Mouse (Mus musculus): Measurements from ENCODE around the gene Nrxn3. TPM values are rescaled to one million over a fixed set of nuclear protein-coding genes. Genes with fewer than 3 reads are reported as not detected.

Gene Nrxn3
- total RNA-seq, 2 experiments from 2014 or later = 183 to 208 TPM

DNA sequence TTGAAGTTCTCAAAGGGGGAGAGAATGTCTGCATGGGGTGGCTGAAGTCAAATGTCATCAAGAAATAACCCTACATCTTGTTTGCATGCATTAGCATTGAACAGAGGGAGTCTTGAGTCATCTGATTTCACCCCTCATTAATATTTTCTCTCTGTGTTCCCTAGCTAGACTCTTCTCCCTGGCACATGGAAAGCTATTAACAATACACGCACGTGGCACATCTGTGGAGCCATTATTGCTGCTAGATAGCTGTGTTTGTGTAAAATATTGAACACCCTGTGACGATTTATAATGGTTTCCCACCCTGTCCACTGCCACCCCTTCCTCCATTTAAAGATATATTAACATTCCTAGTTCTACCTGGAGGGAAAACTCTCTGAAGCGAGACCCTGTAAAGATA lies 405.9 kb downstream of the Nrxn3 start:
- peak overlapping the region; percentile 78; the same call in 1 of the 2 replicates for H3K27ac ChIP-seq
- DNase-seq (ENCODE audit: low spot score in 2 of 2) = no peak
- H3K4me3 ChIP-seq = no peak overlapping the region
- no peak for TF ChIP-seq CTCF (conservative IDR thresholded peaks at IDR 0.05)

GRCm38 (mm10) chr12:89129139-89129907 lies 406.6 kb downstream of the Nrxn3 start:
- Histone ChIP-seq H3K4me3 (no peak overlapping the region), H3K27ac (peak overlapping the region; percentile 78)
- DNase-seq (ENCODE audit: low spot score in 2 of 2) = peak; percentile 25 to 55
- no peak for TF ChIP-seq CTCF (conservative IDR thresholded peaks at IDR 0.05)

DNA sequence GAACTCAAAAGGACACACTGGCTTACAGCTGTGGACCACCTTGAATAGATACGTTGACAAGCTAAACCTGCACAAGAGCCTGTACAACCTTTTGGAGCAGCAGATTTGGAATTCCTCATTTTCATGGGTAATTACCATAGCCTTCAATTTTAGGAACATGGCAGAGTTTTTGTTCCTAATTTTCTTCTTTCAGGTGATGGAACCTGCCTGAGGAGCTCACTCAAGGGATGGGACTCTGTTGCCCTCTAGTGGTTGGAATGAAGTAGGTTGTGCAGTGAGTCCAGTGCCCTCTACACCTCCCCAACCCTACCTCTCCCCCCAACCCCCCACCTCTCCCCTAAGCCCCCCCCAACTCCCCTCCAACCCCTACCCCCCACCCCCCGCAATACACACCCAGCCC lies 411.7 kb downstream of the Nrxn3 start:
- Histone ChIP-seq H3K27ac (no peak overlapping the region), H3K4me3 (no peak overlapping the region)
- peak in 1 of 2 experiments; percentile 30 for DNase-seq (ENCODE audit: low spot score in 2 of 2)
- peak; percentile 71 for TF ChIP-seq CTCF (conservative IDR thresholded peaks at IDR 0.05)

GRCm38 (mm10) chr12:89134774-89135307 lies 412.2 kb downstream of the Nrxn3 start:
- Histone ChIP-seq H3K27ac (no peak overlapping the region), H3K4me3 (no peak overlapping the region)
- no peak for TF ChIP-seq CTCF (conservative IDR thresholded peaks at IDR 0.05)
- no peak for DNase-seq (ENCODE audit: low spot score in 2 of 2)

- Histone ChIP-seq H3K27ac (peak overlapping the region; percentile 49), H3K4me3 (no peak overlapping the region)
Measured at GRCm38 (mm10) chr12:89148974-89149411, 426.3 kb downstream of the Nrxn3 start.

GRCm38 (mm10) chr12:89149455-89149854 lies 426.8 kb downstream of the Nrxn3 start:
- TF ChIP-seq CTCF (conservative IDR thresholded peaks at IDR 0.05) = no peak
- H3K27ac ChIP-seq = peak overlapping the region; percentile 16; the same call in 1 of the 2 replicates
- no peak overlapping the region for H3K4me3 ChIP-seq
- DNase-seq (ENCODE audit: low spot score in 2 of 2) = no peak

More at GRCm38 (mm10) chr12:89148974-89149411, 426.3 kb downstream of the Nrxn3 start:
- DNase-seq (ENCODE audit: low spot score in 2 of 2) = peak in 1 of 2 experiments; percentile 32
- TF ChIP-seq CTCF (conservative IDR thresholded peaks at IDR 0.05) = no peak

- DNase-seq (ENCODE audit: low spot score in 2 of 2) = no peak
- Histone ChIP-seq H3K27ac (no peak overlapping the region; the same call in 1 of the 2 replicates), H3K4me3 (no peak overlapping the region)
- TF ChIP-seq CTCF (conservative IDR thresholded peaks at IDR 0.05) = no peak
Measured at GRCm38 (mm10) chr12:89156086-89156757, 433.5 kb downstream of the Nrxn3 start.

GRCm38 (mm10) chr12:89159353-89159752 lies 436.7 kb downstream of the Nrxn3 start:
- no peak for DNase-seq (ENCODE audit: low spot score in 2 of 2)
- Histone ChIP-seq H3K27ac (no peak overlapping the region), H3K4me3 (no peak overlapping the region)
- no peak for TF ChIP-seq CTCF (conservative IDR thresholded peaks at IDR 0.05)

DNA sequence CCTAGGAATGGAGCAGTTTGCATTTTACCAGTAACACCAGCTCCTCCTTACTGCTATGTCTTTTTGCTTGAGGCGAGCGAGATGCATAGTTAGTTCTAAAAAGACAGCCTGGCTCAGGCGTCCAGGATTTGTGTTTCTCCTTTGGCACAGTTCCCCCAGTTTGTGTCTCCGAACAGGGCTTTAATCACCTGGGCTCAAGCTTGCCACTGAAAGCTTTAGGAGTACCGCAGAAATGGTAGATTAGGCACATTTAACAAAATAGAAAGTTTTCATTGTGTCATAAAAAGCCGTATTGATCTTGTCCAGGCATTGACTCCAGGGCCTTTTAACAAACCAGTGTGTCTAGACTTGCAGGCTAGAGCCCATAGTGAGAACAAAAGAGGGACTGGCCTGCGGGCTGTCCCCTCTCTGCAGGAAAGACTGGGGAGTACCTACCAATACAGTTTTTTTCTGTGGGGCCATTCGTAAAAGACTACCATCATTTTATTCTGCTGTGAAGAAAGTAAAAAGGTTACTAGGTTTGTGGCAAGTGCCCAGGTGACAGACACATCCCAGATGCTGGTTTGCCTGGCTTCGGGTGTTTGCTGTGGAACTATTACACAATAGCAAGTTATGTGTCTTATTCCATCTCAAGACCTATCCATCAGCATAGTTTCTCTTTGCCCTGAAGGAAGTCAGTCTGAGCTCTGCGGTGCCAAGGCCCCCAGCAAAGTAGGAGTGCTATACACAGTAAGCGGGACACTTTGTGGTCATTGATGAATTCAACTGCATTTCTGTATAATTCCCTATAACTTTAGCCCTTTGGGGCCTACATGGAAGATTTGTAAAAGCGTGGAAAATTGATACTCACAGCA lies 451.9 kb downstream of the Nrxn3 start:
- no peak overlapping the region for H3K27ac ChIP-seq
- TF ChIP-seq CTCF (conservative IDR thresholded peaks at IDR 0.05) = no peak
- DNase-seq (ENCODE audit: low spot score in 2 of 2) = no peak
- no peak overlapping the region for H3K4me3 ChIP-seq

- Histone ChIP-seq H3K27ac (no peak overlapping the region), H3K4me3 (no peak overlapping the region)
- DNase-seq (ENCODE audit: low spot score in 2 of 2) = no peak
- TF ChIP-seq CTCF (conservative IDR thresholded peaks at IDR 0.05) = no peak
Measured at GRCm38 (mm10) chr12:89179970-89180666, 457.4 kb downstream of the Nrxn3 start.

GRCm38 (mm10) chr12:89181157-89181561 lies 458.5 kb downstream of the Nrxn3 start:
- no peak for TF ChIP-seq CTCF (conservative IDR thresholded peaks at IDR 0.05)
- no peak overlapping the region for H3K27ac ChIP-seq
- no peak for DNase-seq (ENCODE audit: low spot score in 2 of 2)

More at GRCm38 (mm10) chr12:89181157-89181561, 458.5 kb downstream of the Nrxn3 start:
- H3K4me3 ChIP-seq = no peak overlapping the region

All from layer of hippocampus, adult 2 months (tissue).